In genomic region chr4:135241669-135242068, GRCm38 (mm10) we compare ENCODE assay signal across 8 mouse cellular contexts. TPM values are rescaled to one million over a fixed set of nuclear protein-coding genes. Genes with fewer than 3 reads are reported as not detected.
DNase-seq lines count a peak whose midpoint lies in the region; ATAC-seq and TF ChIP-seq lines count a peak whose summit lies in the region.

No protein-coding gene starts in this region.

- 18% methylated on average over 5 of the region's 5 CpGs for WGBS in lung, embryonic 14.5 days
- WGBS in lung, adult 2 months: 4% methylated on average over 5 of the region's 5 CpGs
- WGBS in limb, embryonic 13.5 days: 48% methylated on average over 5 of the region's 5 CpGs
- 23% methylated on average over 5 of the region's 5 CpGs for WGBS in stomach, embryonic 16.5 days

- peak; percentile 9 for DNase-seq in embryo, embryonic 10.5 days (ENCODE audit: low spot score)
- no peak for DNase-seq in embryo, embryonic 11 days
- DNase-seq in lung, embryonic 14.5 days: no peak
- no peak for DNase-seq in lung, adult 2 months
- DNase-seq in testis, postnatal 14 days (ENCODE audit: low spot score): no peak
- no peak for DNase-seq in ovary, postnatal 10 days (ENCODE audit: low spot score)

- H3K27ac ChIP-seq in lung, embryonic 14.5 days (ENCODE audit: low read depth): peak overlapping the region; percentile 67; the same call in 1 of the 2 replicates
- H3K27ac ChIP-seq in limb, embryonic 13.5 days: peak overlapping the region; percentile 44; the same call in 1 of the 2 replicates
- H3K27ac ChIP-seq in stomach, embryonic 16.5 days (ENCODE audit: low read length): peak overlapping the region; percentile 34

- no peaks in the 10 kb centered on the region for H3K9me3 ChIP-seq in lung, embryonic 14.5 days (ENCODE audit: low read depth, low read length)
- no peaks in the 10 kb centered on the region for H3K9me3 ChIP-seq in limb, embryonic 13.5 days
- no peaks in the 10 kb centered on the region for H3K9me3 ChIP-seq in stomach, embryonic 16.5 days (replicated peaks; ENCODE audit: control insufficient read depth, low read length)

- H3K4me1 ChIP-seq in lung, embryonic 14.5 days (ENCODE audit: insufficient read depth): peaks cover 18% of the 10 kb centered on the region; the same call in 1 of the 2 replicates
- peaks cover 33% of the 10 kb centered on the region for H3K4me1 ChIP-seq in lung, adult 2 months (ENCODE audit: control insufficient read depth, insufficient read depth, low read length)
- peaks cover 45% of the 10 kb centered on the region for H3K4me1 ChIP-seq in limb, embryonic 13.5 days
- H3K4me1 ChIP-seq in stomach, embryonic 16.5 days (ENCODE audit: control insufficient read depth, insufficient read depth, low read length): peaks cover 41% of the 10 kb centered on the region

- H3K36me3 ChIP-seq in lung, embryonic 14.5 days (ENCODE audit: insufficient read depth): peaks cover 13% of the 10 kb centered on the region
- peaks cover 27% of the 10 kb centered on the region for H3K36me3 ChIP-seq in limb, embryonic 13.5 days
- H3K36me3 ChIP-seq in stomach, embryonic 16.5 days (ENCODE audit: control insufficient read depth, insufficient read depth, low read length): 0 out of 2 replicates have a peak, but pooled peaks cover 5% of the 10 kb centered on the region

- no peaks in the 10 kb centered on the region for H3K27me3 ChIP-seq in lung, embryonic 14.5 days (ENCODE audit: insufficient read depth, low read length)
- no peaks in the 10 kb centered on the region for H3K27me3 ChIP-seq in limb, embryonic 13.5 days
- no peaks in the 10 kb centered on the region for H3K27me3 ChIP-seq in stomach, embryonic 16.5 days (ENCODE audit: control insufficient read depth, insufficient read depth, low read length)

- TF ChIP-seq CTCF in lung, embryonic 14.5 days (IDR thresholded peaks at IDR 0.05; ENCODE audit: low read depth): no peak
- no peak for TF ChIP-seq CTCF in lung, adult 2 months (IDR thresholded peaks at IDR 0.05; ENCODE audit: insufficient read depth, low read length)

- H3K4me3 ChIP-seq in lung, embryonic 14.5 days (ENCODE audit: low read depth, low read length): no peak overlapping the region
- no peak overlapping the region for H3K4me3 ChIP-seq in lung, adult 2 months (replicated peaks; ENCODE audit: extremely low read depth, low read depth, low read length)
- no peak overlapping the region for H3K4me3 ChIP-seq in limb, embryonic 13.5 days
- no peak overlapping the region for H3K4me3 ChIP-seq in stomach, embryonic 16.5 days (replicated peaks; ENCODE audit: low read length)

- H3K9ac ChIP-seq in lung, embryonic 14.5 days: no peak overlapping the region
- no peak overlapping the region for H3K9ac ChIP-seq in limb, embryonic 13.5 days
- H3K9ac ChIP-seq in stomach, embryonic 16.5 days (ENCODE audit: low read length): 0 out of 2 replicates have a peak overlapping the region, but pooled peaks have one; percentile 13

- no peak for ATAC-seq in lung, embryonic 14.5 days (ENCODE audit: insufficient read depth)
- ATAC-seq in limb, embryonic 13.5 days (ENCODE audit: low FRiP score, low read depth): no peak
- ATAC-seq in stomach, embryonic 16.5 days (ENCODE audit: insufficient read depth, low FRiP score): no peak

- no peak for TF ChIP-seq POLR2A in lung, adult 2 months (IDR thresholded peaks at IDR 0.05; ENCODE audit: borderline replicate concordance, extremely low read depth, low read depth, low read length)

- no peak overlapping the region for H3K4me2 ChIP-seq in lung, embryonic 14.5 days
- H3K4me2 ChIP-seq in limb, embryonic 13.5 days (replicated peaks): no peak overlapping the region
- H3K4me2 ChIP-seq in stomach, embryonic 16.5 days (ENCODE audit: low read depth, low read length): no peak overlapping the region

RNA-seq across cellular contexts. Expression of gene Clic4, which starts 30.9 kb away (rescaled TPM):
- 128 and 133 TPM in 2 replicates for polyA plus RNA-seq in lung, embryonic 14.5 days (2014; fragmentation: Nextera tagmentation; extraction: Ambion mirVana)
- 190 and 227 TPM in 2 replicates for polyA plus RNA-seq in lung, adult 2 months (2012; rRNA removed)
- 137 and 146 TPM in 2 replicates for polyA plus RNA-seq in limb, embryonic 13.5 days (2015; fragmentation: Nextera tagmentation; extraction: Ambion mirVana)
- polyA plus RNA-seq in stomach, embryonic 16.5 days (2015; fragmentation: Nextera tagmentation; extraction: Ambion mirVana): 136 and 141 TPM in 2 replicates
